ENCODE assay signal across 8 mouse cellular contexts in the genomic region with DNA sequence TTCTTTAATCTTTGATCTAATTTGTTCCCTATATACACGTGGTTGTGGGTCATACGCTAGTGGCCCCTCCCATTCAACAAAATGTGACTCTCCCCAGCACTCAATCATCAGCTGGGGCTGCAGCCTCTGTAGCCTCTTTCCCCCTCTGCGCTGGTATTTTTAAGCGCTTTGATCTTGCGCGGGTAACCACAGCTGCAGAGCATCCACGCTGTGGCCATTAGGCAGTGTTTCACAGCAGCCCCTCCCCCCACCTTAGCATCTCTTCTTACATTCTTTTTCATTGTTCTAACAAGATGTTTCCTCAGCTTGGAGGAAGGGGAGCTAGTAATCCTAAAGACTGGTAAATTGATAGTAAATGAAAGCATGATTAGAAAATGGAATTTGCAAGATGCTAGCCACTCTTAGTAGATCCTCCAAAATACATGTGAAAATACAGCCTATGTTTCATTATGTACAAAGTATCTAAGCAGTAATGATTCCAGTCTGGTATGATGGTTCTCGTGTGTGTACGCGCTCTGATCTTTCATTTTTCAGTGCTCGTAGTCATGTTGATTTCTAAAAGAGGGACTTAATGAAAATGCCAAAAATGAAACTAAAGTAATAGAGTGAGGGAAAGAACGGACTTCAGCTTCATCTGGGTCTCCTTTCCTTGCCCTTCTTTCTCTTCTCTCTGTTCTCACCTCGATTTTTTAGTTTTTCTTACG. TPM values are rescaled to one million over a fixed set of nuclear protein-coding genes. Genes with fewer than 3 reads are reported as not detected.
DNase-seq lines count a peak whose midpoint lies in the region; ATAC-seq and TF ChIP-seq lines count a peak whose summit lies in the region.

No protein-coding gene starts in this region.

- H3K9ac ChIP-seq in hindbrain, embryonic 14.5 days, result peak overlapping the region; percentile 68
- no peak overlapping the region for H3K9ac ChIP-seq in lung, postnatal 0 days (replicated peaks; ENCODE audit: low read depth)

- H3K27me3 ChIP-seq in hindbrain, embryonic 14.5 days (ENCODE audit: control insufficient read depth, insufficient read depth, low read length), result no peaks in the 10 kb centered on the region
- H3K27me3 ChIP-seq in lung, postnatal 0 days (replicated peaks; ENCODE audit: insufficient read depth, low read length), result no peaks in the 10 kb centered on the region

- WGBS in hindbrain, embryonic 14.5 days, result under 1% methylated on average over 14 of the region's 14 CpGs
- WGBS in lung, postnatal 0 days, result 1% methylated on average over 14 of the region's 14 CpGs
- WGBS in olfactory bulb, adult 2 months, result 1% methylated on average over 14 of the region's 14 CpGs

- peak overlapping the region; percentile 52 for H3K4me3 ChIP-seq in hindbrain, embryonic 14.5 days (replicated peaks; ENCODE audit: low read length)
- peak overlapping the region; percentile 42 for H3K4me3 ChIP-seq in lung, postnatal 0 days (ENCODE audit: low read depth, low read length)
- H3K4me3 ChIP-seq in olfactory bulb, adult 2 months (ENCODE audit: insufficient read depth, low read depth, low read length), result peak overlapping the region; percentile 42

- TF ChIP-seq CTCF in lung, postnatal 0 days (IDR thresholded peaks at IDR 0.05), result no peak
- no peak for TF ChIP-seq CTCF in olfactory bulb, adult 2 months (IDR thresholded peaks at IDR 0.05; ENCODE audit: insufficient read depth, low read depth, low read length)

- no peaks in the 10 kb centered on the region for H3K4me1 ChIP-seq in hindbrain, embryonic 14.5 days (replicated peaks; ENCODE audit: control insufficient read depth, insufficient read depth, low read length)
- 0 out of 2 replicates have a peak, but pooled peaks cover 2% of the 10 kb centered on the region for H3K4me1 ChIP-seq in lung, postnatal 0 days (ENCODE audit: insufficient read depth, low read depth, low read length)
- H3K4me1 ChIP-seq in olfactory bulb, adult 2 months (ENCODE audit: control insufficient read depth, insufficient read depth, low read length), result peaks cover 3% of the 10 kb centered on the region; the same call in 1 of the 2 replicates

- peak; percentile 40 for ATAC-seq in hindbrain, embryonic 14.5 days (ENCODE audit: low FRiP score)
- no peak for ATAC-seq in lung, postnatal 0 days

- no peak for TF ChIP-seq EP300 in lung, postnatal 0 days (IDR thresholded peaks at IDR 0.05)

- peak; percentile 54 to 65 for DNase-seq in cerebellum, postnatal 10 days
- no peak for DNase-seq in cerebellum, adult 8-10 months
- peak; percentile 89 for DNase-seq in A20 (ENCODE audit: low read depth, low spot score)
- peak; percentile 87 for DNase-seq in embryo, embryonic 10 days (ENCODE audit: low spot score)
- peak; percentile 75 for DNase-seq in hindbrain, embryonic 14.5 days (ENCODE audit: low spot score)
- no peak for DNase-seq in lung, postnatal 0 days (ENCODE audit: low spot score)
- DNase-seq in urinary bladder, adult 18-20 months (ENCODE audit: low spot score in 2 of 2), result no peak

- H3K27ac ChIP-seq in hindbrain, embryonic 14.5 days, result peak overlapping the region; percentile 81
- 0 out of 2 replicates have a peak overlapping the region, but pooled peaks have one; percentile 65 for H3K27ac ChIP-seq in lung, postnatal 0 days (ENCODE audit: low read length)
- peak overlapping the region; percentile 20 for H3K27ac ChIP-seq in olfactory bulb, adult 2 months (ENCODE audit: insufficient read depth, low read depth, low read length)

- H3K4me2 ChIP-seq in hindbrain, embryonic 14.5 days (replicated peaks), result peak overlapping the region; percentile 66
- peak overlapping the region; percentile 71 for H3K4me2 ChIP-seq in lung, postnatal 0 days (replicated peaks; ENCODE audit: low read depth, low read length)

- TF ChIP-seq POLR2A in olfactory bulb, adult 2 months (IDR thresholded peaks at IDR 0.05; ENCODE audit: insufficient read depth, low read depth, low read length), result no peak

- H3K9me3 ChIP-seq in hindbrain, embryonic 14.5 days (ENCODE audit: control insufficient read depth, low read length), result no peaks in the 10 kb centered on the region
- H3K9me3 ChIP-seq in lung, postnatal 0 days (ENCODE audit: low read length), result no peaks in the 10 kb centered on the region

- no peaks in the 10 kb centered on the region for H3K36me3 ChIP-seq in hindbrain, embryonic 14.5 days (replicated peaks; ENCODE audit: control insufficient read depth, insufficient read depth)
- H3K36me3 ChIP-seq in lung, postnatal 0 days (ENCODE audit: insufficient read depth, low read length), result no peaks in the 10 kb centered on the region

RNA-seq across cellular contexts. Expression of a gene that starts 6.9 kb away (rescaled TPM):
- 1.8 and 2.5 TPM in 2 replicates for polyA plus RNA-seq in hindbrain, embryonic 14.5 days (2014; fragmentation: Nextera tagmentation; extraction: Ambion mirVana)
- 1.0 and 1.5 TPM in 2 replicates for polyA plus RNA-seq in lung, postnatal 0 days (2015; fragmentation: Nextera tagmentation; extraction: Ambion mirVana)
- not detected in 2 replicates for polyA plus RNA-seq in olfactory bulb, adult 2 months (2012; ENCODE audit: insufficient read depth, insufficient read length, low replicate concordance, missing spikeins)

RNA-seq across cellular contexts. Expression of a gene that starts 7.1 kb away (rescaled TPM):
- polyA plus RNA-seq in hindbrain, embryonic 14.5 days (2014; fragmentation: Nextera tagmentation; extraction: Ambion mirVana), result 4.4 and 5.3 TPM in 2 replicates
- 2.7 TPM in 1 of 2 replicates, not detected in the other for polyA plus RNA-seq in lung, postnatal 0 days (2015; fragmentation: Nextera tagmentation; extraction: Ambion mirVana)
- not detected in 2 replicates for polyA plus RNA-seq in olfactory bulb, adult 2 months (2012; ENCODE audit: insufficient read depth, insufficient read length, low replicate concordance, missing spikeins)

RNA-seq across cellular contexts. Expression of a gene that starts 8.7 kb away (rescaled TPM):
- 6.0 and 6.2 TPM in 2 replicates for polyA plus RNA-seq in hindbrain, embryonic 14.5 days (2014; fragmentation: Nextera tagmentation; extraction: Ambion mirVana)
- 4.1 and 4.6 TPM in 2 replicates for polyA plus RNA-seq in lung, postnatal 0 days (2015; fragmentation: Nextera tagmentation; extraction: Ambion mirVana)
- not detected in 2 replicates for polyA plus RNA-seq in olfactory bulb, adult 2 months (2012; ENCODE audit: insufficient read depth, insufficient read length, low replicate concordance, missing spikeins)

RNA-seq across cellular contexts. Expression of a gene that starts 14.2 kb away (rescaled TPM):
- polyA plus RNA-seq in hindbrain, embryonic 14.5 days (2014; fragmentation: Nextera tagmentation; extraction: Ambion mirVana), result 1.5 and 1.6 TPM in 2 replicates
- 0.45 and 0.81 TPM in 2 replicates for polyA plus RNA-seq in lung, postnatal 0 days (2015; fragmentation: Nextera tagmentation; extraction: Ambion mirVana)
- not detected in 2 replicates for polyA plus RNA-seq in olfactory bulb, adult 2 months (2012; ENCODE audit: insufficient read depth, insufficient read length, low replicate concordance, missing spikeins)

RNA-seq across cellular contexts. Expression of a gene that starts 14.5 kb away (rescaled TPM):
- 8.0 TPM in 1 of 2 replicates, not detected in the other for polyA plus RNA-seq in hindbrain, embryonic 14.5 days (2014; fragmentation: Nextera tagmentation; extraction: Ambion mirVana)
- 4.2 and 5.2 TPM in 2 replicates for polyA plus RNA-seq in lung, postnatal 0 days (2015; fragmentation: Nextera tagmentation; extraction: Ambion mirVana)
- polyA plus RNA-seq in olfactory bulb, adult 2 months (2012; ENCODE audit: insufficient read depth, insufficient read length, low replicate concordance, missing spikeins), result not detected in 2 replicates

Comparison
In these comparisons a context has a peak if more than half of its experiments do, and no peak if none do; other contexts are left out.
1. DNase-seq: peak in cerebellum, postnatal 10 days (2 of 2), A20 (single experiment), embryo, embryonic 10 days (single experiment) and hindbrain, embryonic 14.5 days (single experiment); none in cerebellum, adult 8-10 months (single experiment), lung, postnatal 0 days (single experiment) and urinary bladder, adult 18-20 months (0 of 2).
2. H3K27ac ChIP-seq: peak in every context shown above with its lines; median percentile 81 in hindbrain, embryonic 14.5 days; 65 in lung, postnatal 0 days; 20 in olfactory bulb, adult 2 months.
3. Peak in every context shown above with its lines, with median percentiles within 50 percentile points of each other: H3K4me3 ChIP-seq.